17 mouse cellular contexts compared by ENCODE assay signal in genomic region chr4:131744685-131745043, GRCm38 (mm10).
A peak's percentile ranks its signal among the peaks of the same experiment; 100 is the strongest.
DNase-seq lines count a peak whose midpoint lies in the region; ATAC-seq lines count a peak whose summit lies in the region.
"Had no signal": no experiment of that assay in that cellular context is flagged by ENCODE, and none has a peak within 500 bp of the region (broad histone marks: within the 10 kb centered on the region; RNA-seq: fewer than 3 reads in every experiment).

No protein-coding gene starts in this region.

- no peaks in the 10 kb centered on the region for H3K27me3 ChIP-seq in heart, embryonic 10.5 days (ENCODE audit: insufficient read depth, poor library complexity, severe bottlenecking)
- H3K27me3 ChIP-seq in kidney, embryonic 15.5 days: no peaks in the 10 kb centered on the region
- H3K27me3 ChIP-seq in intestine, embryonic 14.5 days (replicated peaks; ENCODE audit: control insufficient read depth, insufficient read depth, low read length): no peaks in the 10 kb centered on the region
- H3K27me3 ChIP-seq: midbrain, embryonic 13.5 days had no signal

- peaks cover 16% of the 10 kb centered on the region for H3K4me1 ChIP-seq in heart, embryonic 10.5 days
- peaks cover 23% of the 10 kb centered on the region for H3K4me1 ChIP-seq in kidney, embryonic 15.5 days
- peaks cover 13% of the 10 kb centered on the region for H3K4me1 ChIP-seq in intestine, embryonic 14.5 days (replicated peaks; ENCODE audit: control insufficient read depth, insufficient read depth, low read length)
- H3K4me1 ChIP-seq: midbrain, embryonic 13.5 days had no signal

- H3K27ac ChIP-seq in heart, embryonic 10.5 days: peak overlapping the region; percentile 29; the same call in 1 of the 2 replicates
- peak overlapping the region; percentile 85 for H3K27ac ChIP-seq in kidney, embryonic 15.5 days
- peak overlapping the region; percentile 9; the same call in 1 of the 2 replicates for H3K27ac ChIP-seq in intestine, embryonic 14.5 days (ENCODE audit: low read depth)
- H3K27ac ChIP-seq: layer of hippocampus, adult 2 months; left cerebral cortex, adult 2 months; midbrain, embryonic 13.5 days had no signal

- no peak overlapping the region for H3K4me2 ChIP-seq in kidney, embryonic 15.5 days
- no peak overlapping the region for H3K4me2 ChIP-seq in intestine, embryonic 14.5 days (ENCODE audit: low read length)
- H3K4me2 ChIP-seq: midbrain, embryonic 13.5 days had no signal

- intact Hi-C loops in heart, postnatal 10 days (cut with DNase I): no loop called here

- no peaks in the 10 kb centered on the region for H3K36me3 ChIP-seq in heart, embryonic 10.5 days
- no peaks in the 10 kb centered on the region for H3K36me3 ChIP-seq in kidney, embryonic 15.5 days
- H3K36me3 ChIP-seq in intestine, embryonic 14.5 days (ENCODE audit: control insufficient read depth, insufficient read depth, low read length): no peaks in the 10 kb centered on the region
- H3K36me3 ChIP-seq: midbrain, embryonic 13.5 days had no signal

- H3K9me3 ChIP-seq in heart, embryonic 10.5 days: no peaks in the 10 kb centered on the region
- no peaks in the 10 kb centered on the region for H3K9me3 ChIP-seq in kidney, embryonic 15.5 days (replicated peaks)
- H3K9me3 ChIP-seq in intestine, embryonic 14.5 days (ENCODE audit: control insufficient read depth, low read length): no peaks in the 10 kb centered on the region
- H3K9me3 ChIP-seq: midbrain, embryonic 13.5 days had no signal

- no peak overlapping the region for H3K9ac ChIP-seq in kidney, embryonic 15.5 days
- H3K9ac ChIP-seq in intestine, embryonic 14.5 days (ENCODE audit: low read length): no peak overlapping the region
- H3K9ac ChIP-seq: liver, postnatal 0 days; midbrain, embryonic 13.5 days had no signal

- H3K4me3 ChIP-seq in heart, embryonic 10.5 days: no peak overlapping the region
- H3K4me3 ChIP-seq in kidney, embryonic 15.5 days (replicated peaks): no peak overlapping the region
- no peak overlapping the region for H3K4me3 ChIP-seq in intestine, embryonic 14.5 days (ENCODE audit: low read depth, low read length)
- H3K4me3 ChIP-seq: layer of hippocampus, adult 2 months; left cerebral cortex, adult 2 months; midbrain, embryonic 13.5 days had no signal

- DNase-seq in heart, embryonic 10.5 days (ENCODE audit: low spot score): no peak
- DNase-seq in heart, postnatal 10 days: no peak
- no peak for DNase-seq in kidney, adult 18-20 months
- no peak for DNase-seq in intestine, embryonic 14.5 days (ENCODE audit: low spot score)
- no peak for DNase-seq in testis, postnatal 10 days (ENCODE audit: low spot score)
- DNase-seq: B cell, adult 2 months; cerebellum, adult 11 months; gastrocnemius, postnatal 36 days; liver, postnatal 0 days; right cerebral cortex, postnatal 14 days had no signal

- WGBS in heart, embryonic 10.5 days: 60% methylated on average over 5 of the region's 5 CpGs
- WGBS in kidney, embryonic 15.5 days: 42% methylated on average over 5 of the region's 5 CpGs
- WGBS in intestine, embryonic 14.5 days: 40% methylated on average over 5 of the region's 5 CpGs

- no peak for ATAC-seq in kidney, embryonic 15.5 days (replicated peaks; ENCODE audit: low FRiP score)
- 0 out of 2 replicates have a peak, but pooled peaks have one; percentile 15 for ATAC-seq in common myeloid progenitor, adult 5-6 weeks (replicated peaks; ENCODE audit: low read depth, poor library complexity, severe bottlenecking)
- 0 out of 2 replicates have a peak, but pooled peaks have one; percentile 36 for ATAC-seq in intestine, embryonic 14.5 days (replicated peaks; ENCODE audit: low FRiP score, low TSS enrichment, low read depth)
- no peak for ATAC-seq in erythroid progenitor cell, adult 5-6 weeks (replicated peaks; ENCODE audit: low FRiP score, poor library complexity, severe bottlenecking)
- ATAC-seq: hindbrain, embryonic 16.5 days; liver, postnatal 0 days; midbrain, embryonic 13.5 days had no signal

Comparison
In these comparisons a context has a peak if more than half of its experiments do, and no peak if none do; other contexts are left out.
1. H3K27ac ChIP-seq: peak in every context shown above with its lines; median percentile 85 in kidney, embryonic 15.5 days; 29 in heart, embryonic 10.5 days; 9 in intestine, embryonic 14.5 days.
2. ATAC-seq: peak in common myeloid progenitor, adult 5-6 weeks (single experiment) and intestine, embryonic 14.5 days (single experiment); none in kidney, embryonic 15.5 days (single experiment) and erythroid progenitor cell, adult 5-6 weeks (single experiment).